Mouse (Mus musculus) right cerebral cortex, postnatal 10 days (tissue): ENCODE data around the gene Fbxl14.
"Not testable (repeated sequence)": the region's sequence is repeated elsewhere in the genome, so short reads cannot be mapped to it uniquely, and the experiment has no call there.

Experiments
- DNase-seq, 2 experiments: peaks; one replicate each; pipeline ENCODE4 v3.0.0; 2021; ENCODE audit warnings: low spot score in 2 of 2

Fbxl14 gene

DNA sequence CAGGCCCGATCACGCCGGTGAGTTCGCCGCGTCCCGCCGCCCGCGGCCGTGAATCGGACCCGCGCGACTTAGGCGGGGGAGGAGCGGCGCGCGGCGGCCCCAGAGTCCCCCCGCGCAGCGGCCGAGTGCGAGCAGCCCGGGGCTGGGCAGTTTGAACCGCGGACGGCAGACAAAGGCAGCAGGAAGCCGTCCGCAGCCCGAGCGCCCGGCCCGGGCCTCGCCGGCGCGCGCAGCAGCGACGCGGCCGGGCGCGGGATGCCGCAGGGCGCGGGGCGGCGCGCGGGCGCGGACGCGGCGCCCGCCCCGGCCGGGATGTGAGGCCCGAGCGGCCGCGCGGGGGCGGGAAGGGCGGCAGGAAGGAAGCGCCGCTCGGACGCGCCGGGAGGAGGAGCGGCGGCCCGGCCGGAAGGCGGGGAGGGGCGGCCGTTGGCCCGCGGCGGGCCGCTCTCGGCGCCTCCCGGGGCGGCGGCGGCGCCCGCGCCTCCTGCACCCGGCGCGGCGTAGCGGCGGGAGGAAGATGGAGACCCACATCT is at the start of gene Fbxl14:
Fbxl14 (plus strand) TSS at position 326 of the 533 bp plus-strand sequence.
- DNase-seq = no peak

- peak in 1 of 2 experiments; percentile 67 for DNase-seq
Observed at GRCm38 (mm10) chr6:119430508-119430907, 49.0 kb upstream of the Fbxl14 start.

- no peak for DNase-seq
Observed at GRCm38 (mm10) chr6:119431751-119432324, 47.6 kb upstream of the Fbxl14 start.

GRCm38 (mm10) chr6:119434394-119434793 is 45.1 kb upstream of the Fbxl14 start:
- DNase-seq = no peak

- no peak for DNase-seq
Observed at GRCm38 (mm10) chr6:119437894-119438761, 41.3 kb upstream of the Fbxl14 start.

GRCm38 (mm10) chr6:119442729-119443128 is 36.7 kb upstream of the Fbxl14 start:
- not testable (repeated sequence) for DNase-seq

- DNase-seq = peak; percentile 74 to 86
Observed at GRCm38 (mm10) chr6:119443742-119444645, 35.5 kb upstream of the Fbxl14 start.

- DNase-seq = no peak
Observed at GRCm38 (mm10) chr6:119445671-119446607, 33.5 kb upstream of the Fbxl14 start.

- DNase-seq = no peak
Observed at GRCm38 (mm10) chr6:119448321-119449059, 31.0 kb upstream of the Fbxl14 start.

DNA sequence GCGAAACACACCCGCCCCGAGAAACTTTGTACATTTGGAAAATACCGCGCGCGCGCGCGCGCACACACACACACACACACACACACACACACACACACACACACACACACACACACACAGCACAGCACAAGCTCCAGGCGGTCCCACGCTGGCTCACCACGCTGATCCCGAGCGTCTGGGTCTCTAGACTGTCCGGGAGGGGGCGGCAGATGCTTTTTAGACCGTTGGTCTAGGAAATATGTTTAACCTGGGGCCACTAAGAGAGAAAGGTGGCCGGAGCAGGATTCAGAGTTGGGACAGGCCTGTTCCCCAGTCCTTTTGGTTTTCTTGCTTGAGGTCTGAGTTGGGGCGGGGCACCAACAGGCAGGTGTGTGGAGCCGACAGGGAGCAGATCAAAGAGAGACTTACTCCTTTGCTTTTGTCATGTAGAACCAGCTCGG is 30.4 kb upstream of the Fbxl14 start:
- peak; percentile 51 to 61 for DNase-seq

DNA sequence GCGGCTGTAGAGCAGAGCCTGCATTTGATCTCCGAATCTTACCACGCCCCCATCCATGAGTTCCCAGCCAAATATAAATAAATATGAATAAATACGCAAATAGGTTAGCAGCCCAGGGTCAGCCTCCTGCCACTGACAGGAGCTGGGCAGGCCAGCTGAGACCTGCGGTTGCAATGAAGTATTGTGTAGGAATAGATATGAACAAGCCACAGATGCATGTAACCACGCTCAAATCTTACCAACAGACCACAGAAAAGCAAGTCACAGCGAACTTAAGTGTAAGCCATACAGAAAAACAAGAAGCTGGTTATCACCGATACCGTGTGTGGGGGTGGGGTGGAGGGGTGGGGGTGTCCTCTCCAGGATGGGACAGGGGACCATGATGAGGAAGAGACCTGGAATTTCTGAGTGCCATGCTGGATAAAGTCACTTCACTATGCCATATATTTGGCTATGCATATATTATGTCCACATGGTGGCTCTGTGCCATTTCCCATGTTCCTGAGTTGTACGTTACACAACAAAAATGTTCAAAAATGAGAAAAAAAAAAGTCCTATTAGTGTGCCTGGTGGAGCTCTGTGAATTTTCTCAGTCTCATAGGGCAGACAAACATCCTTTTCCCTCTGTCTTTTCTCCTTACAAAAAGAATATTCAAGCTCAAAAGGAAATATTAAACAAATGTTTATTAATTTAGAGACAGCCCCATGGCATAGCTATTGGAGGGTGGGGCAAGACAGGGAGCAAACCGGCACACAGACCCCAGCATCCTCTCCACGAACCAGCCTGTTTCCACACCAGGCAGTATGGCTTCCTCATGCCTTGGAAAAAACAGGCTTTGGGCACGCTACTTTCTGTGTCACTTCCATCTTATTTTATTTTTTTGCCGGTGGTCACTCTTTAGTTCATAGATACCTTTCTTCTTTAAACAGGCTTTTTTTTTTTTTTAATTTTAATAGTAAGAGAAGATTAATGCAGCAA is 28.2 kb upstream of the Fbxl14 start:
- DNase-seq = no peak

GRCm38 (mm10) chr6:119451981-119452499 is 27.4 kb upstream of the Fbxl14 start:
- peak; percentile 93 for DNase-seq

DNA sequence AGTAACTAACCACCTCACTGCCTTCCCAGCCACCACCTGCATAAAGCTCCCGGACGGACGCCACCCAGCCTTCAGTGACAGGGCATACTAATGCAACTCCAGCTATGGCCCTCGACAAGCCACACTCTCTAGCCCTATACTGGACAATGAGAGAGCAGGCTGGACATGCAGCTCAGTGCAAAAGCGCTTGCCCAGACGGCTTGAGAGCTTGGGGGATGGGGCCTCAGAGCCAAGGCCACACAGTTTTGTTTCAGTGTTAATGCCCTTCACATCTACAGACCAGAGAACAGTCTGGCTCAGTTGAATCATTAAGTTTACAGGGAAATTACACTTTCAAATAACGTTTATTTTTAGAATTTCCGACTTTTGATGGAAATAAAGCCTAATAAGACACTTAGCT is 21.3 kb upstream of the Fbxl14 start:
- DNase-seq = no peak

GRCm38 (mm10) chr6:119459041-119459440 is 20.4 kb upstream of the Fbxl14 start:
- no peak for DNase-seq

DNA sequence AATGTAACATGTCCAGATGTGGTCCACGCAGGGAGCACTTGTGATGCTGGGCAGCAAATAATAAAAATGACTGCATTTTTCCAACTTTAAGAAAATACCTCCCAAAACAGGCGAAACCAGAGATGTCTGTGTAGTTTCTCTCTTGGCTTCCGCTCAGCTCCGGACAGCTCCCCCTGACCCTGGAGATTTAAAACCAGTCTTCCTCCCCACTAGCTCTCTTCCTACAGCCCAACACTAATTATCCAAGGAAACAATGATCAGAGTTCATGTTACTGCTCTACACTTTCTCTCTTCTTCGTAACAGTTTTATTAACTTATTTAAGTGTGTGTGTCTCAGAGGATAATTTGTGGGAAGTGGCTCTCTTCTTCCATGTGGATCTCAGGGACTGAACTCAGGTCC is 19.1 kb upstream of the Fbxl14 start:
- DNase-seq = no peak

GRCm38 (mm10) chr6:119466161-119466560 is 13.3 kb upstream of the Fbxl14 start:
- no peak for DNase-seq

DNA sequence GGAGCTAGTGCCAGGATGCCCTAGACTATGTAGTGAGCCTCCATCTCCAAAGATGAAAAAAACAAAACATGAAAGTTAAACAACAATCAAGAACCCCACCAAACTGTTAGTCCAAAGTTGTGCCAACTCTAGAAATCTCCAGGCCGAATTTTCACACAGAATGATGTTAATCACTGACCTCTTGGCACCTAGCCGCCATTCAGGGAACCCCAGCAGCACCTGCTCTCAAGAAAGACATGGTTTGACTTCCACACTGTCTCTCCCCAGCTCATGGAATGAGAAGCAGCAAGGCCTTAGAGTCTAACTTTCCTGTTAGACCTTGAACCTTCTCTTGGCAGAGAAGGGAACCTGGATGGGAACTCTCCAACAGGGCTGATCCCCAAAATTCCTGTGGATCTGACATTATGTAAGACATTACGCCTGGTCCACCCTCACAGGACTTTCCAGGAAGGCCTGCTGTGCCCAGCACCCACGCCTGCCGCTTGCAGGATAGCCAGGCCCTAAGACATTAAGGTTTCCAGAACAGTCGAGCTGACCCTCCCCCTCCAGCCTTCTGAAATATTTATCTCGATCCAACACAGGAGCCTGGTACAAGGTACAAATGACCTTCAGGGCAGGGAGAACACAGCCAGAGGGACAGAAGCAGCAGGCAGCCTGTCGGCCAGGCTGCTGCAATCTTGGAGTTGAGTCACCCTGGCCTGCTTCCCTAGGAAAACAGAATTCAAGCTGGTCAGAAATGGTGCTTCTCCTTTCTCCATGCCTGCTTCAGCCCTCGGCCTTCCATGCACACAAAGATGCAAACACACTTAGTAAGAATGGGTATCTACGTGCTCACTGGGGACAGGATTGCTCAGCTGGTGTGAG is 12.3 kb upstream of the Fbxl14 start:
- no peak for DNase-seq

- DNase-seq = no peak
Observed at GRCm38 (mm10) chr6:119467785-119468059, 11.7 kb upstream of the Fbxl14 start.
